Mouse (Mus musculus) c-Kit-positive CD71-positive TER-119-negative erythroid progenitor cells, embryonic 14.5 days (primary cell): ENCODE results near the gene Cmip.
"Not testable (repeated sequence)": the region's sequence is repeated elsewhere in the genome, so short reads cannot be mapped to it uniquely, and the experiment has no call there.

Source experiments
- DNase-seq: peaks from one replicate; pipeline ENCODE4 v3.0.0-alpha.2; 2013; ENCODE audit warnings: low read depth

The Cmip gene

DNA sequence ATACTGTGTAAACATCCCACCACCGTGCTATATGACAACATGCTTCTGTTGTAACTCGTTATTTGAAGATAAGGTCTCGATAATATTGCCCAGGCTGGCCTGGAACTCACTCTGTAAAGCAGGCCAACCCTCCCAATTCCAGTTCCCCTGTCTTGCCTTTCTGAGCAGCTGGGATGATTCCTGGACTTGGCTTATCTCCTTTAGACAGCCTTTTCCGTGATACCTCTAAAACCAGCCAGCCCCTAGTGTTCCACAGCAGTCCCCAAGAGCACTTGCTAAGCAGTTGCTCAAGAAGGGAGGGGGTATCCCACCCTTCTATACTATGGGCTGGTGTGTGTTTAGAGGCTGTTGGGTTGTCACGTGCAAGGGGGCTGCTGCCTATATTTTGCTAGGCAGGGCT lies 165.0 kb downstream of the Cmip start:
- DNase-seq = no peak

DNA sequence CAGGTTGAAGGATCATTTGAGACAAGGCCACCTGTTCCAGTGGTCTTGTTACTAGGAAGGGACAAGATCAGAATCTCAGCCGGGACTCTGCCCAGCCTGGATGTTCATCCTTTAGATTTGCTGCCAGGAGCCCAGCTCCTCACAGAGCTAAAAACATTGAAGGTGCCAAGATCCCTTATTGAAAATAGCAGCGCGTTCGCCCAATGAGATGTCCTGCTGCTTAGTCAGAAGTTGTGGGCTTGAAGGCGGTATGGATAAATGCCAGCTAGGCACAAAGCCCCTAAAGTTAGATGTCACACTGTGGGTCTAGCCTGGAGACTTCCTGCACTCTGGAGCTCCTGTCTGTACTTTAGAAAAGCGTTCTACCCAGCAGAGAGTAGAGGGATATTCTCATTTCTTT lies 165.5 kb downstream of the Cmip start:
- DNase-seq = no peak

DNA sequence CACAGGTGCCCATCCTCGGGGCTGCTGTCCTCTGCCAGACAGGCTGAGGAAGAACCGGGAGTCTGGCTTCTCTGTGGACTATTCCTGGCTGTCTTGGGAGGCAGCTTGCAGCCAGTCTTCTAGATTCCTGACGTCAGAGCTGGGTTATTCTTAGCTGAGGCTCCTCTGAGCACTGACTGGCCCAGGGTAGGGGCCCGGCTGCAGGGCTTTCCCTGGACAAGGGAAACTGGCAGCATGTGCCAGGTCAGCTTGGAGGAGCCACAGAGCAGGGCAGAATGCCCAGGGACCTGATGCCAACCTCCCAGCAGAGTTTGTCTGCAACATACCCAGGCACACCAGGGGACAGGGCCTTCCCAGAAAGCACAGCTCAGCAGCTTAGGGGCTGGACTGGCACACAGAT lies 166.2 kb downstream of the Cmip start:
- no peak for DNase-seq

DNA sequence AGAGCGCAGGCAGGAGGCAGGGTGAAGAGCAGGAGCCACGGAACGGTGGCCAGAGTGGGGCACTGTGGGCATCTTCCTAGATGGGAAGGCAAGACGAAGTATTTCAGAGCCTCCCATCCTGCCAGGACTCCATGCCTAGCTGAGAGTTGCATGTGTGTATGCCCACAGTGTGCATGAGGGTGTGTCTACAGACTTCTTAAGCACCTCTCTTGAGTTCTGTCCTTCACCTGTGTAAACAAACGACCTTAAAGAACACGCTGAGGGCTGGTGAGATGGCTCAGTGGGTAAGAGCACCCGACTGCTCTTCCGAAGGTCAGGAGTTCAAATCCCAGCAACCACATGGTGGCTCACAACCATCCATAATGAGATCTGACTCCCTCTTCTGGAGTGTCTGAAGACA lies 171.0 kb downstream of the Cmip start:
- not testable (repeated sequence) for DNase-seq

DNA sequence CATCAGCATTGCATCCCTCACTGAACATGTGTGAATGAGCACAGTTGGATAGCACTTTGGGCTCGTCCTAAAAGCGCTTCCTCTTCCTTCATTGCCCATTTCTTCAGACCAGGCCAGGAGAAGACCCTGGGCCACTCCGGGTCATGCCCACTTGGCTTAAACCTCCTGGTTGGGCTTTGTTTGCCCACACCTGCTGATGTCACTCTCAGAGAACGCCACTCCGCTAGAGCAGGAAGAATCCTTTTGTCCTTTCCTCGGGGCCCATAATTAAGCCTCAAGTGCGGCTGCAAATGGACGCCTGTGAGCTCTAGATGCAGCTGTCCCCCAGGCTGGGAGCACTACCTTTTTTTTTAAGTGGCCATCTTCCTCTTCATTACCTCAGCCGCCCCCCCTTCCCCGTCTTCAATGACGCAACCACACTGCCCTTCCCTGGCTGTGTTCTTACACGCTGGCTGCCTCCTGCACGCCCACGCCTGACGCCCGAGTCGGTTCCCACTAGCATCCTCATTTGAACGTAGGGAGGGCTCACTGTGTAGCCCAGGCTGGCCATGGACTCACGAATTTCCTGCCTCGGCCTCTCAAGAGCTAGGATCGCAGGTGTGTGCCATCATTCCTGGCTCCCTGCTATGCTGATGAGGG lies 171.8 kb downstream of the Cmip start:
- no peak for DNase-seq

DNA sequence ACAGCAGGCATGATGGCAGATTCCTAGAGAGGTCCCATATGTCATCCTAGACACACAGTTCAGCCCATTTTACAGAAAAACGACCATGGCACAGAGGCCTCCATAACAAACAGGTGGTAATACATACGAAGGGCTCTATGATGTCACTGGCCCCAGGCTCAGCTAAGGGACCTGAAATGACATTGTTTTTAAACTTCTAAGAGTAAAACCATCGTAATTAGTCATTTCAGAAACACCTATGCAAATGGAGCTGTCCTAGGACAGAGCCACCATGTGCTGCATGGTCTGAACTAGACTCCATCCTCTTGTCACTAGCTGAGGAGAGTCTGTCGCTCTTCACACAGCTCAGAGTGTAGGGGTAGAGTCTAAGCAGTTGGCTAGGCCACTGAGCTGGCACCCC lies 173.8 kb downstream of the Cmip start:
- DNase-seq = no peak

DNA sequence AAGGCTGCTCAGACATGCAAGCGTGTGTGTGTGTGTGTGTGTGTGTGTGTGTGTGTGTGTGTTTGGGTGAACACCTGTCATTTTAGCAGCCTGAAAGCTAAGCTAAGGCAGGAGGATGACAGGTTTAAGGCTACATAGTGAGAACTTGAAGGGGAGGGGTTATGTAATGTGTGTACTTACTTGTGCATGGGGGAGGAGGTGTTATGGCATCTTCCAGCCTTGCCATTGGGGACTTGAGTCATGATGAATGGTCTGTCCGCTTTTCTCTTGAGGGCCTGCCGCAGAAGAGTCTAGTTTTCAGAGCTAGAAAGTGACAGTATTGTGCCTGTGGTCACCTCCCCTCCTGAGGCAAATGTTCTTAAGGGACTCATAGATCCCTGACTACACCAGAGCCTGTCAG lies 174.7 kb downstream of the Cmip start:
- DNase-seq = no peak

DNA sequence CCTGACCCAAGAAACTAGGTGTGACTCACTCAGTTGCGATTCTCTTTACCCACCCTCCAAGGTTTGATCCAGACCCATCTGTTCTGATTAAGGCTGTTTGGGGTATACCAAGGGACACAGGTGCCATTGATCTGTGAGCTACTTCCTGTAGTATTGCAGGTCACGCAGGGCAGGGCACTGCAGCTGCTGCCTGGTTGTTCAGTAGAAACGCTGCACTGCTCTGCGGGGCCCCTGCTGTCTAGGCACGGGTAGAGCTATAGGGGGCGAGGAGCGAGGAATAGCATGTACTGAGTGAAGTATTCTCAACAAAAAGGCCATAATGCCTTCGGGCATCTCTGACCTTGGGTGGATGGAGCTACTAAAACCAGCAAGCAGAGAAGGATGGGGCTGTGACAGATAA lies 175.2 kb downstream of the Cmip start:
- no peak for DNase-seq

DNA sequence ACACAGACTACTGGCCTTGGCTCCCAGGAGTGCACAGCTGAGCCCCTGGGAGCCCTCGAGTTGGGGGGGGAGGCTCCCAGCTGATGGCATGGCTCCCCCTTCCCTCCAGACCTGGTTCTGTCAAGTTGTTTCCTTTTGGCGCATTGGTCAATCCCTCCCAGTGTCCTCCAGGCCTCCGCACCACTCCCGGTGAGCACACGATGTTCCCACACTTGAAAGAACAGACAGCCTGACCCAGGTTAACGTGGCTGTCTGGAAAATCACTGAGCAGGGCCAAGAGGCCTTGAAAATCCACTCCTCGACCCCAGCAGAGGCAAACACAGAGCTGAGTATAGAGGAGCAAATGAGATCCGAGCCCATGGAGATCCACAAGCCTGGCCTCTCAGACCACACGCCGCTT lies 177.1 kb downstream of the Cmip start:
- no peak for DNase-seq

DNA sequence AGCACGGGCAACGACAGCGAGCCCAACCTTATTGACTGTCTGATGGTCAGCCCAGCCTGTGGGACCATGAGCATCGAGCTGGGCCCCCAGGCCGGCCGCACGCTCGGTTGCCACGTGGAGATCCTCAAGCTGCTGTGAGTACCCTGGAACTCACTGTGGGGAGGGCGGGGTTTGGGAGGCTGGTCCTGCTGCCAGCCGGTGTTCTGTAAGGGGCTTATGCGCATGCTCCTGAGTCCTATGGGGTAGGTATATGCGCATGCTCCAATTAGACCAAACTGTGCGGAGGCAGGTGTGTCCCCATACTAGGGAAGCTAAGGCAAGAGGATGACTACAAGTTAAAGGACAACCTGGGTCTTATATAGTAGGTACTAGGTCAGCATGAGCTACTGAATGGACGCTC lies 179.9 kb downstream of the Cmip start:
- no peak for DNase-seq

DNA sequence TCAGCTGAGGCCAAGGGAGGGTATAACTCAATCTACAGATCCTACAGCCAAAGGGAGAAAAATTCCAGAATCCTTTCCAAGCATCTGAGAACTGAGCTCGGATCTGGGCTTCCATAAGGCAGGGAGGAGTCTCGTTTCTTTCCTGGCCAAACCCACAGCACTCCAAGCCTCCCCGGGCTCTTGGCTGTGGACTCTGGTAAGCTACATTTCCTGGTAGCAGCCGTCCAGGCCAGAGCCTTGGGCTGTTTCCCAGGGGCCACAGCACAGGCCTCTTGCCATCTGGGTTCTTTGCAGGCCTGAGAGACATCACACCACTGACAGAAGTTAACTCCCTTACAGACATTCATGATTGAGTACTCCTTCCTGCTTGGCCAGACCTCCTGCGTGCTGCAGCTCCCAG lies 180.8 kb downstream of the Cmip start:
- no peak for DNase-seq

DNA sequence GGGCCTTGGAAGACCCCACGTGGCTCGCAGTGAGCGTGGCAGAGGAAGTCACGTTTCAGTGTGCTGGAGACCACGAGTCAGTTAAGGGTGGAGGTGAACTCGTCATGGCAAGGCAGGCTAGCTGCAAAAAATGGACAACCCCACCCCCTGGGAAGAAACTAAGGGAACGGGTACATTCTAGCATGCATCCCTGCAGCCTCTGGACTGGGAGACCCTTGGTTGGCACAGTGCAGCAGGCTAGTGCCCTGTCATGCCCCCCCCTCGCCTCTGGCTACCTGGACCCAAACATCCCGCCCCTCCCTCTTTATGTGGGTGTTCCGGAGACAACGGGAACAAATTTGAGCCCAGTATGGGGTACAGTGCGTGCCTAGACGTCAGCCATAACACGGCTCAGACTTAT lies 183.5 kb downstream of the Cmip start:
- DNase-seq = no peak

DNA sequence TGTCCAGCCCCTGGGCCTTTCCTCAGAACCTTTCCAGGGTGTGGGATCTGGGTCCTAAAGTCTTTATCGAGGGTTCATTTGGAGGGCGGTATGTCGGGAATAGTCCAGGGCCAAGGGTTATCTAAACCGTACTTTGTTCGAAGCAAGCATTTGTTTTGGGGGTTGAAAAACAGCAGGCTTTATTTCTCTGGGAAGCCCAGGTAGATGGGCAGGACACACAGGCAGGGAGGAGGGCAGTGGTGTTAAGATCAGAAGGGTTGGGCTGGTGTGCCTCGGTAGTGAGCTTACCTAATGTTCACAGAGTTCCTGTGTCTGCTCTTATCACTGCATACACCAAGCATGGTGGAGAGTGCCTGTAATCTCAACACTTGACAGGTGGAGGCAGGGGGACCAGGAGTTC lies 183.9 kb downstream of the Cmip start:
- no peak for DNase-seq

DNA sequence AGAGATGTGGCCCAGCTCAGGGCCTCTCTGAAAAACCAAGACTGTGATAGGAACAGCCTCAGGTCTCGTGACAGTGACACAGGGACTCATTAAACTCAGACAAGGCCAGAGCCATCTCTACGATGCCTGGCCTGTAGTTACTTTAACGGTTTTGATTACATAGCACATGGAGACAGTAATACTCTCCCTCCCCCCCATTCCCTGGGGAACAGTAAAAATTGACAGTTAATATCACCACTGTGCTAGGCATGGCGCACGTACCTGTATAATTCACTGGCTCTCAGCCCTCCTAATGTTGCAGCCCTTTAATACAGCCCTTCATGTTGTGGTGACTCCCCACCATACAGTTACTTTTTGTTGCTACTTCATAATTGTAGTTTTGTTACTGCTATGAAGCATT lies 188.6 kb downstream of the Cmip start:
- DNase-seq = no peak

DNA sequence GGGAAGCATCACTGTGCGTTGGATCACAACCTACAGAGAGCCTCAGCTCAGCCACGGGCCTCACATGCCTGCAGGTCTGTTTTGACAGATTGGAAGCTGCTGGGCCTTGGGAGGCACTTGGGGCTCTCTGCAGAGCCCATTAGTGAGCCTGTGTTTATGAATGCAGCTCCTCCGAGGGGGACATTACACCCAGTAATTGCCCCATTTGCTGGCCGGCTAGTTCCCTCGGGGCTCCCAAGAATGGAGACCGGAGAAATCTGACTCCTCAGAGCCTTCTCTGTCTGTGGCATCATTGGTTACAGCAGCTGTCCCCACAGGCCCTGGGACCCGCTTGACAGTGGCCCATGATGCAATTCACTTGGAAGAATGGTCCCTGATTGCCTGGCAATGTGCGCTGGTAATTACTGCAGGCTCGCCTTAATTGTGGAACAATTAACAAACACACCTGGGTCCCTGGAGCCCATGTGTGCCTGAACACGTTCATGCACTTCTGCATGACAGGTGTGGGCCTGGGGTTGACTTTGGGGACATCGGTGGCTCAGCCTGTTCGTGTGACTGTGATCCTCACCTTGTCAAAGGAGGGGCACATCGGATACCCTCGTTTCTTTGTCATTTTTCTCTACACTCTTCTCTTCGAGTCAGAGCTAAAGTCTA lies 189.6 kb downstream of the Cmip start:
- DNase-seq = no peak

DNA sequence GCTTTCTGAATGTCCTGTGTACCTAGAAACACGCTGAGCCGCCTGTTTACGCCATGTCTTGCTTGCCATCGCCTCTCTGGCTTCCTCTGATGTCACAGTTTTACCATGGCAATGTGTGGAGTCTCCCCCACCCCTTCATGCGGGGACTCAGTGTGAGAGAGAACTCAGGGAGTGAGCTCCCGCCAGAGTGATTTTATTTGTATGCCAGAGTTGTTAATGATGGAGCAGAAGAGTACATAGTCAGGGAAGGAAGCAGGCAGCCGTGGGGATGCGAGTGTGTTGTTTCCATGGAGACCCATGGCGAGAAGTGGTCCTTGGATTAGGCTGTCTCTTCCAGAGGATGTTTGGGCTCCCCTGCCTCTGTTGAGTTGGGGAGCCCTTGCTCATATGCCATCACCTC lies 194.2 kb downstream of the Cmip start:
- no peak for DNase-seq

DNA sequence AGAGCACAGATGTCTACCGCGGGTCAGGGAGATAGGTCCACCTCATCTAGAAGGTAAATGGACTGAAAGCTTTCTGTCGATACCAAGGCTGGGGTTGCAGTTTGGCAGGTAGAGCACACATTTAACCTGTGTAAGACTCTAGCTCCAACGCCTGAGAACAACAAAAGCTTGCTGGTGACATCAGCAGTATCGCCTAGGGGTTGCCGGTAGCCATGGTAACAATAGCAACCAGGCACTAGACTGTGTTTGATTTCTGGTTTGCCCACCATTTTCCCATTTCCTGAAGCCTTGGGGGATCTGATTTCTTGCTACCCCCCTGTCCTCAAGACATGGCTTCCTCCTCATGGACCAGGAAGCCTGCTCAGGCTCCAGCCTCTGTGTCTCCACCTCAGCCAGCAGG lies 197.1 kb downstream of the Cmip start:
- no peak for DNase-seq

DNA sequence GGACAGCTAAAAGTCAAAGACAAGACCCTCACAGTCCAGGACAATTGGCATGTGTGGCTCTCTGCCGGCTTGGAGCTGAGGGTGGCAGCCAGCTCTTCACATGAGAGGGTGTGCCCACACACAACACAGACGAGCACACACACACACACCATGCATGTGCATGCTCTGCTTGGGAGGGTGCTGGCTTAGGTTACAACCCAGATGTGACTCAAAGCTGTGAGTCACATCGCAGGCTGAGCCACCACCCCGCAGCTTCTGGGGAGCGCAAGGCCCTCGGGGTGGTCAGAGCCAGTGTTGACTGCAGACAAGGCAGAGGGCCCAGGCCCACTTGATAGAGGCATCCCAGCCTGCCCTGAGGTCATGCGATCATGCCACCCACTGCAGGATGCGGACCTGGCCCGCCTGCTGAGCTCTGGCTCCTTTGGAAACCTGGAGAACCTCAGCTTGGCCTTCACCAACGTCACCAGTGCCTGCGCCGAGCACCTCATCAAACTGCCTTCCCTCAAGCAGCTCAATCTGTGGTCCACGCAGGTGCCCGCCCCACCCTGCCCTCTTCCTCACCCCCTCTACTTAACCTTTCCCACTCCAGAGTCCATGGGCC lies 197.8 kb downstream of the Cmip start:
- no peak for DNase-seq

DNA sequence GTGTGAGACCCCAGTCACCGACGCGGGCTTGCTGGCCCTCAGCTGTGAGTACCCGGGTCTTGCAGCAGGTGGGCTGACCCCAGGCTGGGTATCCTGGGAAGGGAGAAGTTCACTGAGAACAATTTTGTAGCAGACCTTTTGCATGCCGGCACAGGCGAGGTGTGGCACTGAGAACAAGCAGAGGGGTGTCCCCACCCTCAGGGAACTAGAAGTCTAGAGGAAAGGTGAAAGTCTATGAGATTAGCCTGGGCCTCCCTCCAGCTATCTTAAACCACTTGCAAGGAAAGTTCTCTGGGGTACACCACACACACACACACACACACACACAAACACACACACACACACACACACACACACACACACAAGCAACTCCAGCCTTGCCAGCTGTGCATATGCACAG lies 198.8 kb downstream of the Cmip start:
- no peak for DNase-seq

DNA sequence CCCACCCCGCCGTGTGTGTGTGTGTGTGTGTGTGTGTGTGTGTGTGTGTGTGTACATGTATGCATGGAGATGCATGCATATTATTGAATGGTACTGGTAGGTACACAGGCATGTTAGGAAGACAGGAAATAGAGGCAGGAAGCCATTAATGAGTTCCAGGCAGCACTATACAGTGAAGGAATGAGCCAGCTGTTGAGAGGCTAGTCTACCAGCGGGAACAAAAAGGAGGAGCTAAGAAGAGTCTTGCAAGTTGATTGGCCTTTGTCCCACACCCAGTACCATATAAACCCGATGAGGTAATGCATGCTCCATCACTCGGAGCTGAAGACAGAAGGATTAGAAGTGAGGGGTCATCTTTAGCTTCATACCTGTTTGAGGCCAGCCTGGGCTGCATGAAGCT lies 201.6 kb downstream of the Cmip start:
- DNase-seq = no peak

DNA sequence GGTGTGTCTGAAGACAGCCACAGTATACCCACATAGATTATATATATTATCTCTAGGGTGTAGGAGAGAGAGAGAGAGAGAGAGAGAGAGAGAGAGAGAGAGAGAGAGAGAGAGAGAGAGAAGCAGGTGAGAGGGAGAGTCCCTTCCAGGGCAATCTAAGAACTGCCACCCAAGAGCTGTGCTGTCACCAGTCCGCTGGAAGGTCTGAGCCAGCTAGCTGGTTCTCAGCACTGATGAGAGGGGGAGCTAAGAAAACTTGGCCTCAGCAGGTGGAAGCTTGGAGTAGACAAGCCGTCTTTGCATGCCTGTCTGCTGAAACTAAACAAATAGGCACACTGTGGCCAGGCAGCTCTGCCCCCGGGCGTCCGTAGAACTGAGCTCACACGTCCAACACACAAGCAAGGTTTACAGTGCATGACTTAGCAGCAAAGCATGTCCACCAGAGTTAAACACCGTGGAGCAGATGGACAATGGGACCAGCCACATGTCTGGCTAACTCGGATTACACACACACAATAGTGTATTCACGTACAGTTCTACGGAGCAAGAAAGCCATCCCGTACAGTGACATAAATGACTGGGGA lies 205.9 kb downstream of the Cmip start:
- no peak for DNase-seq

DNA sequence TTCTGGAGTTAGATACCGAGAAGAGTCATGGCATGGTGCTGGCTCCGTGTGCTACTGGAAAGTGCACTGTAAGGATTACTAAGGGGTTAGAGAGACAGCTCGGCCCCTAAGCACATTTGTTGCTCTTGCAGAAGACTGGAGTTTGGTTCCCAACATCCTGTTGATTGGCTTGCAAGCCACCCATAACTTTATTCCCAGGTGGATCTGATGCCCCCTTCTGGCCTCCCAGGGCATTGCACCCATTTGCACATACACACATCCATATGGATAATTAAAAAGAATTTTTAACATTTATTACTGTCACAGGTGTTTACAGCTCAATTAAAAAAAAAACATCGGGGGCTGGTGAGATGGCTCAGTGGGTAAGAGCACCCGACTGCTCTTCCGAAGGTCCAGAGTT lies 207.7 kb downstream of the Cmip start:
- no peak for DNase-seq

DNA sequence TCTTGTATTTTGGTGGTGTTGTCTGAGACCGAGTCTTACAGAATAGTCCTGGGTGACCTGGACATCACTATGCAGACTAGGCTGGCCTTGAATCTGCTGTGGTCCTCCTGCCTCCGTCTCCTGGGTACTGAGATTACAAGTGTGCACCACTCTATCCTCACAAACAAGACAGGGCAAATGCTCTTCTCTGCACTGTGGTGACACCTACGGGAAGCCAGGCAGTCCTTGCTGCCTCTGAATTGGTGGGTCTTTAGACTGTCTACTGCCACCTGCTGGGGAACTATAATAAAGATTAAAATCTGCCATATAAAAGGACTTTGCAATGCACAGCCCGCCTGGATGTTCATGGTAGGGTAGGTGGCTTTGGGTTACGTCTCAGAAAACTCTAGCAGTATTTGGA lies 208.4 kb downstream of the Cmip start:
- DNase-seq = peak; percentile 65

DNA sequence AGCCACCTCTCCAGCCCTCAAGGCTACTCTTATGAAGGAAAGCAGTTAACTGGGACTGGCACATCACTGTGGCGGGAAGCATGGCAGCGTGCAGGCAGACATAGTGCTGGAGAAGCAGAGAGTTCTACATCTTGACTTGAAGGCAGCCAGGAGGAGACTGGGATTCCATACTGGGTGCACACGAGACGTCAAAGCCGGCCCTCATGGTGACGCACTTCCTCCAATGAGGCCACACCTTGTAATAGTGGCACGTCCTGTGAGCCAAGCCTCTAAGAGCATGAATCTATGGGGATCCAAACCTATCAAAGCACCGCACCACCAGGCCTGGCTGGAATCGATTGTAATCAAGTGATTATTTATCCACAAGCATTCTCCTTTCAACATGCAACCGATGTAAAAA lies 210.6 kb downstream of the Cmip start:
- DNase-seq = no peak
